Mouse (Mus musculus): Measurements from ENCODE around the gene Etnk2. TPM values are rescaled to one million over a fixed set of nuclear protein-coding genes. Genes with fewer than 3 reads are reported as not detected.

The Etnk2 gene
- polyA plus RNA-seq, 1 experiment from 2014 or later: 3.3 TPM

GRCm38 (mm10) chr1:133397094-133397482 lies 33.7 kb downstream of the Etnk2 start:
- Histone ChIP-seq H3K36me3 (ENCODE audit: control insufficient read depth, insufficient read depth, low read length) (no peaks in the 10 kb centered on the region; the same call in 1 of the 2 replicates), H3K27me3 (replicated peaks; ENCODE audit: control insufficient read depth, insufficient read depth, low read length) (no peaks in the 10 kb centered on the region), H3K4me1 (ENCODE audit: control insufficient read depth, insufficient read depth, low read length) (peaks cover 4% of the 10 kb centered on the region; the same call in 1 of the 2 replicates), H3K9ac (ENCODE audit: low read depth, low read length) (peak overlapping the region; percentile 37; the same call in 1 of the 2 replicates), H3K4me2 (ENCODE audit: low read depth, low read length) (no peak overlapping the region; the same call in 1 of the 2 replicates), H3K4me3 (ENCODE audit: low read depth, low read length) (no peak overlapping the region), H3K27ac (replicated peaks; ENCODE audit: low read depth, low read length) (no peak overlapping the region), H3K9me3 (ENCODE audit: control insufficient read depth, low read length) (no peaks in the 10 kb centered on the region)
- ATAC-seq (ENCODE audit: low read depth): 0 out of 2 replicates have a peak, but pooled peaks have one; percentile 28
- WGBS: 72% methylated on average over 5 of the region's 5 CpGs
- no peak for DNase-seq (ENCODE audit: low spot score)

DNA sequence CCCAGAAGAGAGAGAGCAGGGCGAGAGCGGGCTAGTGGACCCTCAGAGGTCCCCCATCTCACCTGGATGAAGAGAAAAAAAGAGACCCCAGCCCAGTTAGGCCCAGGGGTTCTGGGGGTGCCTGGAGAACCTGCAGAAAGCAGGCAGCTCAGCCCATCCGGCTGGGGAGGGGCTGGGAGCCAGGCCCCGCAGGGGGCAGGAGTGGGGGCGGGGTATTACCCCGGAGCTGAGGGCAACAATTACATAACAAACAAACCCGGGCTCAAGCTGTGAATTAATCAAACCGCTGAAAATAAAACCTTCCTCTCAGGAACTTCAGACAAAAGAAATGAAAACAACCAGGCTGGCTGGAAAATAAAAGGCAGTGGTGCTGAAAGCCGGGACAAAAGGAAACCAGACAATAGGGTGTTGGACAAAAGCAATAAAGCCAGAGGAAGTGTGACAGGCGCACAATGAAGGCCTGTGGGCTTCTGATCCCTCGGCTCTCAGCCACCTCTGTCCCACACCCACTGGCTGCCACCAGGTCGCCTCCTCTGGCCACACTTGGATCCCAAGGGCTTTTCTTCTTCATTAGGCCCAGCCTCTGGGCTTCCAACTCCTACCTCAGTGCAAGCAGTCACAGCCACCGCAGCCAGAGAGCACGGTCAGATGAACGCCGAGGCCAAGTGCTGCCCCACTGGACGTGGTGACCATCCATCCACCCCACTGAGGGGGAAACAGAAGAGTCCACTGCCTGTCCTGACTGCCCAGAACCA lies 34.3 kb downstream of the Etnk2 start:
- Histone ChIP-seq H3K27ac (replicated peaks; ENCODE audit: low read depth, low read length) (peak overlapping the region; percentile 74; the same call in 1 of the 2 replicates), H3K27me3 (replicated peaks; ENCODE audit: control insufficient read depth, insufficient read depth, low read length) (no peaks in the 10 kb centered on the region), H3K9me3 (ENCODE audit: control insufficient read depth, low read length) (no peaks in the 10 kb centered on the region), H3K4me2 (ENCODE audit: low read depth, low read length) (no peak overlapping the region; the same call in 1 of the 2 replicates), H3K36me3 (ENCODE audit: control insufficient read depth, insufficient read depth, low read length) (no peaks in the 10 kb centered on the region), H3K9ac (ENCODE audit: low read depth, low read length) (peak overlapping the region; percentile 37), H3K4me1 (ENCODE audit: control insufficient read depth, insufficient read depth, low read length) (peaks cover 4% of the 10 kb centered on the region; the same call in 1 of the 2 replicates), H3K4me3 (ENCODE audit: low read depth, low read length) (no peak overlapping the region)
- ATAC-seq (ENCODE audit: low read depth) (peak; percentile 81), DNase-seq (ENCODE audit: low spot score) (peak; percentile 80)
- WGBS: 15% methylated on average over 17 of the region's 17 CpGs

DNA sequence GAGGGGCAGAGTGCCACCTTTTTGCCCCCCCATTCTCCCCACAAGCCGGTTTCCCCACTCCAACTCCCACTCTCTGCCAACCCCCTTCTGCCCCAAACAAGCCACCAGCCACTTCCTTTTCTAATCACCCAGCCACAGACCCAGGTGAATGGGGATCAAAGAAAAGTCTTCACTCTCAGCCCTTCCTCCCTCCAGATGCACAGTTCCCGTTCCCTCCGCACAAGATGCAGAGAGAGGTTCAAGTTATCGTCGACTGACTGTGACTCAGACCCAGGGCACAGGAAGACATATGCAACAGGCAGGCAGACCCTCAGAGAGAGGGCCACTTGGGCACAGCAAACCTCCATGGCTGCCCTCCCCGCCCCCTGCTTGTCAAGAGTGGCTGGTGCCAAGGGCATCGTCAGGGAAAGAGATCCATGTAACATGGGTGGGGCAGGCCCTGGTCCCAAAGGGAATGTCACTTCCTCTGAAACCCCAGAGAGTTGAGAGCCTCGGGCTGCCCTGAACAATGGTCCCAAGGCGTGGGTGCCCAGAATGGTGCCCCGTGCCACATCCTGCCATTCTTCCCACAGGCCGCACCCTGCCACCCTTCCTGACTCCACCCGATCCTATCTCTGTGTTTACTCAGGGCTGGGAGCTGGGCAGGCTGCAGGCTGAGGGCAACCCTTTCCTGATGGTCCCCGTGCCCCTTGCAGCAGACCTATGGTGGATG lies 36.8 kb downstream of the Etnk2 start:
- Histone ChIP-seq H3K4me3 (ENCODE audit: low read depth, low read length) (no peak overlapping the region), H3K27ac (replicated peaks; ENCODE audit: low read depth, low read length) (no peak overlapping the region), H3K36me3 (ENCODE audit: control insufficient read depth, insufficient read depth, low read length) (no peaks in the 10 kb centered on the region), H3K4me1 (ENCODE audit: control insufficient read depth, insufficient read depth, low read length) (peaks cover 4% of the 10 kb centered on the region; the same call in 1 of the 2 replicates), H3K9ac (ENCODE audit: low read depth, low read length) (no peak overlapping the region), H3K4me2 (ENCODE audit: low read depth, low read length) (no peak overlapping the region), H3K27me3 (replicated peaks; ENCODE audit: control insufficient read depth, insufficient read depth, low read length) (no peaks in the 10 kb centered on the region), H3K9me3 (ENCODE audit: control insufficient read depth, low read length) (no peaks in the 10 kb centered on the region)
- DNase-seq (ENCODE audit: low spot score): no peak
- WGBS: 70% methylated on average over 11 of the region's 13 CpGs
- ATAC-seq (ENCODE audit: low read depth): no peak

GRCm38 (mm10) chr1:133404005-133404404 lies 40.6 kb downstream of the Etnk2 start:
- Histone ChIP-seq H3K9ac (ENCODE audit: low read depth, low read length) (no peak overlapping the region), H3K9me3 (ENCODE audit: control insufficient read depth, low read length) (no peaks in the 10 kb centered on the region), H3K36me3 (ENCODE audit: control insufficient read depth, insufficient read depth, low read length) (no peaks in the 10 kb centered on the region), H3K27me3 (replicated peaks; ENCODE audit: control insufficient read depth, insufficient read depth, low read length) (no peaks in the 10 kb centered on the region), H3K27ac (replicated peaks; ENCODE audit: low read depth, low read length) (no peak overlapping the region), H3K4me2 (ENCODE audit: low read depth, low read length) (no peak overlapping the region), H3K4me1 (ENCODE audit: control insufficient read depth, insufficient read depth, low read length) (no peaks in the 10 kb centered on the region), H3K4me3 (ENCODE audit: low read depth, low read length) (no peak overlapping the region)
- ATAC-seq (ENCODE audit: low read depth): no peak
- no peak for DNase-seq (ENCODE audit: low spot score)
- 92% methylated on average over 4 of the region's 4 CpGs for WGBS

- Histone ChIP-seq H3K4me3 (ENCODE audit: low read depth, low read length) (no peak overlapping the region), H3K36me3 (ENCODE audit: control insufficient read depth, insufficient read depth, low read length) (no peaks in the 10 kb centered on the region), H3K9ac (ENCODE audit: low read depth, low read length) (no peak overlapping the region), H3K27ac (replicated peaks; ENCODE audit: low read depth, low read length) (no peak overlapping the region), H3K9me3 (ENCODE audit: control insufficient read depth, low read length) (no peaks in the 10 kb centered on the region), H3K4me1 (ENCODE audit: control insufficient read depth, insufficient read depth, low read length) (no peaks in the 10 kb centered on the region), H3K27me3 (replicated peaks; ENCODE audit: control insufficient read depth, insufficient read depth, low read length) (no peaks in the 10 kb centered on the region), H3K4me2 (ENCODE audit: low read depth, low read length) (no peak overlapping the region)
- ATAC-seq (ENCODE audit: low read depth): no peak
- no peak for DNase-seq (ENCODE audit: low spot score)
- 69% methylated on average over 7 of the region's 7 CpGs for WGBS
Observed at GRCm38 (mm10) chr1:133406614-133407013, 43.2 kb downstream of the Etnk2 start.

GRCm38 (mm10) chr1:133407436-133407835 lies 44.1 kb downstream of the Etnk2 start:
- Histone ChIP-seq H3K27ac (replicated peaks; ENCODE audit: low read depth, low read length) (no peak overlapping the region), H3K9me3 (ENCODE audit: control insufficient read depth, low read length) (no peaks in the 10 kb centered on the region), H3K27me3 (replicated peaks; ENCODE audit: control insufficient read depth, insufficient read depth, low read length) (no peaks in the 10 kb centered on the region), H3K9ac (ENCODE audit: low read depth, low read length) (no peak overlapping the region), H3K4me1 (ENCODE audit: control insufficient read depth, insufficient read depth, low read length) (no peaks in the 10 kb centered on the region), H3K4me2 (ENCODE audit: low read depth, low read length) (no peak overlapping the region), H3K4me3 (ENCODE audit: low read depth, low read length) (no peak overlapping the region), H3K36me3 (ENCODE audit: control insufficient read depth, insufficient read depth, low read length) (no peaks in the 10 kb centered on the region)
- no peak for ATAC-seq (ENCODE audit: low read depth)
- WGBS: 56% methylated on average over 6 of the region's 6 CpGs
- peak; percentile 18 for DNase-seq (ENCODE audit: low spot score)

- H3K4me2 ChIP-seq (ENCODE audit: low read depth, low read length): no peak overlapping the region
- no peak overlapping the region for H3K9ac ChIP-seq (ENCODE audit: low read depth, low read length)
- WGBS: 38% methylated on average over 9 of the region's 9 CpGs
Observed at GRCm38 (mm10) chr1:133408321-133408720, 44.9 kb downstream of the Etnk2 start.

DNA sequence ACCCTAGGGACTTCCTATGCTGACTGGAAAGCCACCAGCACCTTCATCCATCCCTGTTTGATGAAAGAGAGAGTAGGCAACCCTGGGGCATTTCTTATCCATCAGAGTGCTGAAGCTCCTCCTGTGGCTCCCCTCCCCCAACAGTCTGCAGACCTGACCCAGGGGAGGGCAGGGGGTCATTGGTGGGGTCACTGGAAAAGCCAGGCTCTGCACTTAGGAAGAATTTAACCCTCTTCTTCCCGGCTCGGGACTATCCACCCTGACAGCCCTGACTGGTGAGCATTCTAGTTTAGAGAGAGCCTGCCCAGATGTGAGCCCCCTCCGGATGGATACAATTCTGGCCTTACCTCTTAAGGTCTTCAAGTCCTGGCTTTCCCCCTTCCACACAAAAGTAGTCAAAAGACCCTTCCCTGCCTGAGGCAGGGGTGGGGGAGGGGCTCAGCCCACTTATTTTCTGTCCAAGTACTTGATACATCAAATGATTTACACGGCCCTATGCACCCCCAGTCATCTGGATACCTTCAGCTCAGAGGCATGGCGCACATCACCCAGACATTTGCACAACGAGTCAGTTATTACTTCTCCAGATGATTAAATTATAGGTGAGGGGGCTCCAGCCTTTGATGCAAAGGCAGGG lies 45.6 kb downstream of the Etnk2 start:
- H3K36me3 ChIP-seq (ENCODE audit: control insufficient read depth, insufficient read depth, low read length): no peaks in the 10 kb centered on the region
- no peaks in the 10 kb centered on the region for H3K27me3 ChIP-seq (replicated peaks; ENCODE audit: control insufficient read depth, insufficient read depth, low read length)
- no peak overlapping the region for H3K9ac ChIP-seq (ENCODE audit: low read depth, low read length)
- DNase-seq (ENCODE audit: low spot score) (no peak), ATAC-seq (ENCODE audit: low read depth) (no peak)
- no peak overlapping the region for H3K4me2 ChIP-seq (ENCODE audit: low read depth, low read length)
- WGBS: 18% methylated on average over 6 of the region's 6 CpGs
- no peak overlapping the region for H3K4me3 ChIP-seq (ENCODE audit: low read depth, low read length)
- no peaks in the 10 kb centered on the region for H3K4me1 ChIP-seq (ENCODE audit: control insufficient read depth, insufficient read depth, low read length)
- H3K9me3 ChIP-seq (ENCODE audit: control insufficient read depth, low read length): no peaks in the 10 kb centered on the region
- no peak overlapping the region for H3K27ac ChIP-seq (replicated peaks; ENCODE audit: low read depth, low read length)

More at GRCm38 (mm10) chr1:133408321-133408720, 44.9 kb downstream of the Etnk2 start:
- Histone ChIP-seq H3K27me3 (replicated peaks; ENCODE audit: control insufficient read depth, insufficient read depth, low read length) (no peaks in the 10 kb centered on the region), H3K4me3 (ENCODE audit: low read depth, low read length) (no peak overlapping the region), H3K4me1 (ENCODE audit: control insufficient read depth, insufficient read depth, low read length) (no peaks in the 10 kb centered on the region), H3K9me3 (ENCODE audit: control insufficient read depth, low read length) (no peaks in the 10 kb centered on the region), H3K27ac (replicated peaks; ENCODE audit: low read depth, low read length) (no peak overlapping the region), H3K36me3 (ENCODE audit: control insufficient read depth, insufficient read depth, low read length) (no peaks in the 10 kb centered on the region)
- DNase-seq (ENCODE audit: low spot score) (no peak), ATAC-seq (ENCODE audit: low read depth) (no peak)

Data from embryonic facial prominence, embryonic 14.5 days (tissue).